Mouse (Mus musculus) C2C12 (cell line): Measurements from ENCODE around the gene Slc35f2. TPM values are rescaled to one million over a fixed set of nuclear protein-coding genes. Genes with fewer than 3 reads are reported as not detected.

ENCODE experiments used
- H3K27me3 ChIP-seq: one replicate; pipeline ENCODE4 v1.6.1; 2011; ENCODE audit not compliant: control insufficient read depth, insufficient read depth, insufficient read length
- H3K36me3 ChIP-seq: one replicate; pipeline ENCODE4 v1.6.1; 2011; ENCODE audit not compliant: control insufficient read depth, insufficient read depth
- H3K4me3 ChIP-seq: one replicate; pipeline ENCODE4 v1.5.1; 2011; ENCODE audit warnings: mild to moderate bottlenecking, control low read depth; ENCODE audit not compliant: poor library complexity, insufficient read depth, severe bottlenecking
- H3K79me2 ChIP-seq: one replicate; pipeline ENCODE4 v1.6.1; 2011; ENCODE audit not compliant: control insufficient read depth, insufficient read depth
- H3K79me3 ChIP-seq: one replicate; pipeline ENCODE4 v1.6.1; 2011; ENCODE audit warnings: low read depth, control low read depth
- H3ac ChIP-seq: one replicate; pipeline ENCODE3; 2011; ENCODE audit warnings: low read depth; ENCODE audit not compliant: control insufficient read depth, insufficient read length
- CEBPB ChIP-seq: IDR thresholded peaks from one replicate; pipeline ENCODE4 v1.6.1; 2011; ENCODE audit warnings: low read depth, mild to moderate bottlenecking, control low read depth, moderate library complexity
- CTCF ChIP-seq: IDR thresholded peaks from one replicate; pipeline ENCODE4 v1.5.1; 2011; ENCODE audit not compliant: control insufficient read depth, insufficient read depth, insufficient read length
- FOSL1 ChIP-seq: IDR thresholded peaks from one replicate; pipeline ENCODE4 v1.8.0; 2011; ENCODE audit warnings: mild to moderate bottlenecking, low read length; ENCODE audit not compliant: poor library complexity, insufficient read depth, severe bottlenecking
- MAX ChIP-seq: IDR thresholded peaks from one replicate; pipeline ENCODE4 v1.6.1; 2011; ENCODE audit warnings: mild to moderate bottlenecking, control low read depth
- MYOD1 ChIP-seq: IDR thresholded peaks from one replicate; pipeline ENCODE4 v1.6.1; 2011; ENCODE audit warnings: low read depth; ENCODE audit not compliant: control insufficient read depth, insufficient read length
- MYOG ChIP-seq: IDR thresholded peaks from one replicate; pipeline ENCODE4 v1.6.1; 2011; ENCODE audit not compliant: control insufficient read depth, insufficient read length; ENCODE audit errors: extremely low read depth
- USF1 ChIP-seq: IDR thresholded peaks from one replicate; pipeline ENCODE4 v1.6.1; 2011; ENCODE audit warnings: low read depth, mild to moderate bottlenecking, control low read depth, moderate library complexity
- long read RNA-seq, 2 experiments: library from polyadenylated mRNA; unstranded; transcript quantifications; one replicate each; pipeline ENCODE4 v2.0.0; 2019 to 2020
- polyA plus RNA-seq: library from polyadenylated mRNA; unstranded; fragments of >200 nt; fragmentation: generic; extraction: Trizol; gene quantifications from one replicate; pipeline ENCODE4 v1.2.1, GENCODE M21; 2012; ENCODE audit warnings: missing spikeins

Slc35f2 gene
- polyA plus RNA-seq: 0.08 TPM
- long read RNA-seq, experiment 1, partial matches to known transcripts: 0 of 2 reads
- long read RNA-seq, experiment 1, other reads (novel, unspliced or antisense): 0 of 2 reads
- long read RNA-seq, experiment 2, transcript Slc35f2-201 (8 exons, 2,558 nt): major isoform, 6 of 6 reads
- long read RNA-seq, experiment 2, partial matches to known transcripts: 0 of 6 reads
- long read RNA-seq, experiment 2, other reads (novel, unspliced or antisense): 0 of 6 reads

GRCm38 (mm10) chr9:53771344-53772021 lies at the start of gene Slc35f2:
Gene Slc35f2 (plus strand): TSS chr9:53771538.
- Histone ChIP-seq H3K36me3 (no peaks in the 10 kb centered on the region), H3K79me2 (no peaks in the 10 kb centered on the region), H3K4me3 (no peak within 1 kb of the TSS), H3K79me3 (no peaks in the 10 kb centered on the region), H3ac (no peak within 1 kb of the TSS), H3K27me3 (peaks cover 7% of the 10 kb centered on the region)
- no peak for TF ChIP-seq MAX
- TF ChIP-seq CTCF: no peak
- no peak for TF ChIP-seq FOSL1
- TF ChIP-seq USF1: no peak
- no peak for TF ChIP-seq MYOD1
- TF ChIP-seq CEBPB: no peak
- TF ChIP-seq MYOG: no peak

- no peak overlapping the region for H3K4me3 ChIP-seq
Measured at GRCm38 (mm10) chr9:53740829-53741404, 30.4 kb upstream of the Slc35f2 start.

GRCm38 (mm10) chr9:53750411-53750810 lies 20.9 kb upstream of the Slc35f2 start:
- no peak for TF ChIP-seq MAX
- no peak for TF ChIP-seq MYOG
- Histone ChIP-seq H3K27me3 (no peaks in the 10 kb centered on the region), H3K79me3 (no peaks in the 10 kb centered on the region), H3ac (no peak overlapping the region), H3K36me3 (no peaks in the 10 kb centered on the region), H3K79me2 (no peaks in the 10 kb centered on the region), H3K4me3 (no peak overlapping the region)

More at GRCm38 (mm10) chr9:53740829-53741404, 30.4 kb upstream of the Slc35f2 start:
- no peak for TF ChIP-seq CTCF
- TF ChIP-seq MYOG: no peak
- TF ChIP-seq CEBPB: no peak
- no peak for TF ChIP-seq USF1
- TF ChIP-seq FOSL1: no peak
- no peak for TF ChIP-seq MAX
- TF ChIP-seq MYOD1: no peak
- H3K27me3 ChIP-seq: no peaks in the 10 kb centered on the region
- no peaks in the 10 kb centered on the region for H3K36me3 ChIP-seq
- no peaks in the 10 kb centered on the region for H3K79me2 ChIP-seq
- H3ac ChIP-seq: no peak overlapping the region
- H3K79me3 ChIP-seq: no peaks in the 10 kb centered on the region

GRCm38 (mm10) chr9:53750899-53751298 lies 20.4 kb upstream of the Slc35f2 start:
- Histone ChIP-seq H3K79me2 (no peaks in the 10 kb centered on the region), H3K27me3 (no peaks in the 10 kb centered on the region), H3K79me3 (no peaks in the 10 kb centered on the region), H3ac (no peak overlapping the region), H3K4me3 (no peak overlapping the region), H3K36me3 (no peaks in the 10 kb centered on the region)
- TF ChIP-seq MYOG (no peak), MAX (no peak), CTCF (no peak), MYOD1 (no peak), CEBPB (no peak), FOSL1 (no peak), USF1 (no peak)

- no peaks in the 10 kb centered on the region for H3K36me3 ChIP-seq
- H3K79me3 ChIP-seq: no peaks in the 10 kb centered on the region
- no peak overlapping the region for H3ac ChIP-seq
- no peak overlapping the region for H3K4me3 ChIP-seq
- no peaks in the 10 kb centered on the region for H3K27me3 ChIP-seq
- TF ChIP-seq USF1 (no peak), CTCF (no peak), MYOG (no peak)
- H3K79me2 ChIP-seq: no peaks in the 10 kb centered on the region
Measured at GRCm38 (mm10) chr9:53754801-53755200, 16.5 kb upstream of the Slc35f2 start.

- Histone ChIP-seq H3K4me3 (no peak overlapping the region), H3K27me3 (no peaks in the 10 kb centered on the region), H3K79me2 (no peaks in the 10 kb centered on the region), H3K79me3 (no peaks in the 10 kb centered on the region), H3ac (no peak overlapping the region), H3K36me3 (no peaks in the 10 kb centered on the region)
- TF ChIP-seq USF1 (no peak), FOSL1 (no peak), MYOG (no peak), CTCF (no peak), CEBPB (no peak), MYOD1 (no peak), MAX (no peak)
Measured at GRCm38 (mm10) chr9:53758142-53758541, 13.2 kb upstream of the Slc35f2 start.
